8 mouse cellular contexts compared by ENCODE assay signal in the genomic region with DNA sequence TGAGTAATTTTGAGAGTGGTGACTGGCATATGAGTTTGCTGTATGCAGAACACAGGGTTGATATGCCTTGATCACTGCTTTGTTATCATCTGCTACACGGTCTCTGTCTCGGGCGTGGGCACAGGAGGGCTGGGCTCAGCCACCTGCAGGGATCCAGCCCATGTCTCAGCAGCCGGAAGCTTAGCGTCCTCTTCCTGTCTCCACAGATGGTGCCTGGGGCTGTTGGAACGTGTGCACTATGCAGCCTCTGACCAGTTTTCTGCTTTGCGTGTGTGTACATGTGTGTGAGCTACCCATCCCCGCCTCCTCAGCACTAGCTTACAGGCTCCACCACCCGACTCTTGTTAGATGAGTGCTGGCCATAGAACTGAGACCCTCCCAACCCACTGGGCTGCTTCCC.
A peak's percentile ranks its signal among the peaks of the same experiment; 100 is the strongest.
DNase-seq lines count a peak whose midpoint lies in the region; ATAC-seq lines count a peak whose summit lies in the region.

No protein-coding gene starts in this region.

- H3K4me1 ChIP-seq in embryonic facial prominence, embryonic 11.5 days (ENCODE audit: control insufficient read depth, insufficient read depth, low read length): peaks cover 9% of the 10 kb centered on the region
- peaks cover 16% of the 10 kb centered on the region for H3K4me1 ChIP-seq in midbrain, embryonic 16.5 days (ENCODE audit: control insufficient read depth, insufficient read depth, low read length)

- H3K27me3 ChIP-seq in embryonic facial prominence, embryonic 11.5 days (ENCODE audit: control insufficient read depth, insufficient read depth, low read length): no peaks in the 10 kb centered on the region
- H3K27me3 ChIP-seq in midbrain, embryonic 16.5 days (ENCODE audit: control insufficient read depth, insufficient read depth, low read depth, low read length): no peaks in the 10 kb centered on the region

- intact Hi-C loops in gastrocnemius, postnatal 36 days (cut with DNase I): no loop called here

- H3K36me3 ChIP-seq in embryonic facial prominence, embryonic 11.5 days (replicated peaks; ENCODE audit: control insufficient read depth, insufficient read depth, low read depth, low read length): no peaks in the 10 kb centered on the region
- H3K36me3 ChIP-seq in midbrain, embryonic 16.5 days (ENCODE audit: control insufficient read depth, insufficient read depth, low read length): no peaks in the 10 kb centered on the region

- no peak overlapping the region for H3K4me2 ChIP-seq in embryonic facial prominence, embryonic 11.5 days (ENCODE audit: low read depth, low read length)
- peak overlapping the region; percentile 29; the same call in 1 of the 2 replicates for H3K4me2 ChIP-seq in midbrain, embryonic 16.5 days (ENCODE audit: low read length)

- no peak for ATAC-seq in embryonic facial prominence, embryonic 11.5 days (replicated peaks; ENCODE audit: insufficient number of reproducible peaks, low FRiP score, low TSS enrichment, low read depth)
- ATAC-seq in inflammation-experienced regulatory T-cells, adult 6 months: peak; percentile 87
- ATAC-seq in midbrain, embryonic 16.5 days: peak; percentile 38; the same call in 1 of the 2 replicates
- ATAC-seq in monocyte, adult 5-6 weeks (replicated peaks; ENCODE audit: insufficient number of reproducible peaks, low FRiP score, low TSS enrichment, poor library complexity, severe bottlenecking): no peak

- no peaks in the 10 kb centered on the region for H3K9me3 ChIP-seq in embryonic facial prominence, embryonic 11.5 days (replicated peaks; ENCODE audit: control insufficient read depth, low read length)
- no peaks in the 10 kb centered on the region for H3K9me3 ChIP-seq in midbrain, embryonic 16.5 days (replicated peaks; ENCODE audit: control insufficient read depth, low read length, poor library complexity, severe bottlenecking)

- WGBS in embryonic facial prominence, embryonic 11.5 days: 35% methylated on average over 9 of the region's 9 CpGs
- 30% methylated on average over 9 of the region's 9 CpGs for WGBS in midbrain, embryonic 16.5 days

- DNase-seq in cerebellum, adult 11 months: peak; percentile 41
- no peak for DNase-seq in cerebellum, postnatal 4 days (ENCODE audit: low spot score in 2 of 2)
- peak; percentile 51 to 53 for DNase-seq in B cell, adult 2 months
- peak; percentile 27 for DNase-seq in embryonic facial prominence, embryonic 11.5 days (ENCODE audit: low spot score)
- DNase-seq in gastrocnemius, postnatal 36 days: no peak

- H3K9ac ChIP-seq in embryonic facial prominence, embryonic 11.5 days (replicated peaks; ENCODE audit: low read length): peak overlapping the region; percentile 56
- H3K9ac ChIP-seq in midbrain, embryonic 16.5 days (ENCODE audit: low read depth, low read length): peak overlapping the region; percentile 42; the same call in 1 of the 2 replicates

- 0 out of 2 replicates have a peak overlapping the region, but pooled peaks have one; percentile 6 for H3K4me3 ChIP-seq in embryonic facial prominence, embryonic 11.5 days (ENCODE audit: low read depth, low read length)
- 0 out of 2 replicates have a peak overlapping the region, but pooled peaks have one; percentile 6 for H3K4me3 ChIP-seq in midbrain, embryonic 16.5 days (ENCODE audit: low read depth, low read length)

- peak overlapping the region; percentile 72; the same call in 1 of the 2 replicates for H3K27ac ChIP-seq in embryonic facial prominence, embryonic 11.5 days (replicated peaks; ENCODE audit: low read depth, low read length)
- peak overlapping the region; percentile 86 for H3K27ac ChIP-seq in midbrain, embryonic 16.5 days (ENCODE audit: low read length)

Comparison
In these comparisons a context has a peak if more than half of its experiments do, and no peak if none do; other contexts are left out.
1. DNase-seq: peak in cerebellum, adult 11 months (single experiment), B cell, adult 2 months (2 of 2) and embryonic facial prominence, embryonic 11.5 days (single experiment); none in cerebellum, postnatal 4 days (0 of 2) and gastrocnemius, postnatal 36 days (0 of 2).
2. ATAC-seq: peak in inflammation-experienced regulatory T-cells, adult 6 months (single experiment) and midbrain, embryonic 16.5 days (single experiment); none in embryonic facial prominence, embryonic 11.5 days (single experiment) and monocyte, adult 5-6 weeks (single experiment).